Mouse (Mus musculus) lung, postnatal 0 days (tissue): ENCODE results near the gene Cebpg.

Experiments used
- CTCF ChIP-seq: IDR thresholded peaks from 2 replicates; pipeline ENCODE4 v1.5.1; 2016; ENCODE audit warnings: antibody characterized with exemption, mild to moderate bottlenecking
- EP300 ChIP-seq: IDR thresholded peaks from 2 replicates; pipeline ENCODE4 v1.6.1; 2016; ENCODE audit warnings: antibody characterized with exemption, mild to moderate bottlenecking, control low read depth

GRCm38 (mm10) chr7:35044719-35045118 lies 11.7 kb downstream of the Cebpg start:
- TF ChIP-seq CTCF (no peak), EP300 (no peak)
